Comparison of ENCODE assay signal across 14 mouse cellular contexts in genomic region chr3:36291971-36292370, GRCm38 (mm10).
DNase-seq lines count a peak whose midpoint lies in the region.
"Had no signal": no experiment of that assay in that cellular context is flagged by ENCODE, and none has a peak within 500 bp of the region (broad histone marks: within the 10 kb centered on the region; RNA-seq: fewer than 3 reads in every experiment).

No protein-coding gene starts in this region.

- intact Hi-C loops in left cerebral cortex, postnatal 4 days (cut with DNase I), result no loop called here
- intact Hi-C loops in left cerebral cortex, postnatal 36 days (cut with DNase I), result no loop called here

- DNase-seq in cerebellum, postnatal 14 days, result peak; percentile 13 to 59
- DNase-seq in cerebellum, adult 9-11 months, result no peak
- peak; percentile 41 for DNase-seq in left cerebral cortex, postnatal 4 days
- DNase-seq in left cerebral cortex, postnatal 36 days (ENCODE audit: low spot score in 2 of 2), result no peak
- no peak for DNase-seq in urinary bladder, postnatal 4 days (ENCODE audit: low spot score in 2 of 2)
- DNase-seq: adrenal gland, adult 2 months; adrenal gland, postnatal 10 days; adrenal gland, postnatal 25 days; cerebellum, adult 11 months; cerebellum, adult 18-20 months; cerebellum, adult 9-10 months; cerebellum, postnatal 36 days; embryo, embryonic 11 days; forebrain, postnatal 0 days had no signal

Comparison
In these comparisons a context has a peak if more than half of its experiments do, and no peak if none do; other contexts are left out.
1. DNase-seq: peak in cerebellum, postnatal 14 days (2 of 2) and left cerebral cortex, postnatal 4 days (single experiment); none in cerebellum, adult 9-11 months (single experiment), left cerebral cortex, postnatal 36 days (0 of 2) and urinary bladder, postnatal 4 days (0 of 2).